Comparison of ENCODE assay signal across 28 mouse cellular contexts in the genomic region with DNA sequence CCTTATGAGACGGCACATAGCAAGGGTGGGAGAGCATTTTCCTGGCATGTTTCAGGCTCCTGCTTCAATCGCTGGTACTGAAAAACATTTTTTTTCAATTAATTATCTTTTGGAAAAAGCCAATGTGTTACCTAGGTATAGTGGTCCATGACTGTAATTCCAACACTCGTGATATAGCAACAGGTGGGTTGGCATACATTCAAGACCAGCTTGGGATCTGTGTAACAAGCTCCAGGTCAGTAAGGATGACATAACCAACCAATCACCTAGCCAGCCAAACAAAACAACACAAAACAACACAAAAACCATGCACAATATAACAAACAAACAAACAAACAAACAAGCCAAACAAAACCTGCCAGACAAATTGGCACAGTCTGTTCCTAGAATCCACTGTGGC. TPM values are rescaled to one million over a fixed set of nuclear protein-coding genes. Genes with fewer than 3 reads are reported as not detected.
"Had no signal": no experiment of that assay in that cellular context is flagged by ENCODE, and none has a peak within 500 bp of the region (broad histone marks: within the 10 kb centered on the region; RNA-seq: fewer than 3 reads in every experiment).

No protein-coding gene starts in this region.

- H3K9me3 ChIP-seq: heart, embryonic 12.5 days; hindbrain, embryonic 15.5 days; intestine, embryonic 15.5 days; limb, embryonic 10.5 days; liver, embryonic 13.5 days; liver, embryonic 15.5 days had no signal

- H3K9ac ChIP-seq: heart, embryonic 12.5 days; hindbrain, embryonic 13.5 days; hindbrain, embryonic 15.5 days; intestine, embryonic 15.5 days; limb, embryonic 12.5 days; liver, embryonic 13.5 days; liver, embryonic 15.5 days; liver, postnatal 0 days had no signal

- H3K36me3 ChIP-seq: heart, embryonic 12.5 days; hindbrain, embryonic 10.5 days; hindbrain, embryonic 13.5 days; hindbrain, embryonic 15.5 days; intestine, embryonic 15.5 days; limb, embryonic 10.5 days; limb, embryonic 12.5 days; liver, embryonic 13.5 days; liver, embryonic 15.5 days had no signal

- H3K4me3 ChIP-seq: gastrocnemius, adult 2 months; heart, adult 2 months; heart, embryonic 12.5 days; hindbrain, embryonic 10.5 days; hindbrain, embryonic 13.5 days; hindbrain, embryonic 15.5 days; intestine, embryonic 15.5 days; layer of hippocampus, adult 2 months; left cerebral cortex, adult 2 months; limb, embryonic 10.5 days; limb, embryonic 12.5 days; liver, embryonic 13.5 days; liver, embryonic 15.5 days had no signal

- DNase-seq: gastrocnemius, adult 2 months; gastrocnemius, postnatal 10 days; gastrocnemius, postnatal 25 days; heart, adult 2 months; heart, postnatal 10 days; heart, postnatal 4 days; kidney, adult 18-20 months; kidney, adult 8-10 months; kidney, postnatal 10 days; kidney, postnatal 25 days; kidney, postnatal 4 days; liver; liver, embryonic 13.5 days; liver, postnatal 0 days had no signal

- H3K4me1 ChIP-seq: heart, embryonic 12.5 days; hindbrain, embryonic 10.5 days; hindbrain, embryonic 15.5 days; intestine, embryonic 15.5 days; limb, embryonic 10.5 days; liver, embryonic 13.5 days; liver, embryonic 15.5 days had no signal

- H3K27ac ChIP-seq: gastrocnemius, adult 2 months; heart, adult 2 months; hindbrain, embryonic 10.5 days; hindbrain, embryonic 13.5 days; hindbrain, embryonic 15.5 days; intestine, embryonic 15.5 days; layer of hippocampus, adult 2 months; left cerebral cortex, adult 2 months; limb, embryonic 10.5 days; limb, embryonic 12.5 days; liver, embryonic 13.5 days; liver, embryonic 15.5 days had no signal

- ATAC-seq: inflammation-experienced regulatory T-cells, adult 6 months; intestine, embryonic 15.5 days; intestine, postnatal 0 days had no signal

- H3K27me3 ChIP-seq: hindbrain, embryonic 13.5 days; hindbrain, embryonic 15.5 days; intestine, embryonic 15.5 days; limb, embryonic 12.5 days; liver, embryonic 13.5 days; liver, embryonic 15.5 days had no signal

- H3K4me2 ChIP-seq: heart, embryonic 12.5 days; hindbrain, embryonic 13.5 days; hindbrain, embryonic 15.5 days; intestine, embryonic 15.5 days; limb, embryonic 12.5 days; liver, embryonic 11.5 days; liver, embryonic 13.5 days; liver, embryonic 15.5 days had no signal

RNA-seq across cellular contexts. Expression of a gene that starts 33.9 kb away (rescaled TPM):
- polyA plus RNA-seq: heart, embryonic 12.5 days; heart, embryonic 14.5 days; hindbrain, embryonic 10.5 days; hindbrain, embryonic 13.5 days; inflammation-experienced regulatory T-cells, adult 6 months; limb, embryonic 10.5 days; limb, embryonic 12.5 days had no signal
